Mouse (Mus musculus): Measurements from ENCODE around the gene Tmem256.

The Tmem256 gene

GRCm38 (mm10) chr11:69803786-69804651 lies 34.3 kb upstream of the Tmem256 start:
- ChIA-PET POLR2A (interaction anchor here (0.7 to 12.8 kb wide), 57 partner anchors 9 to 240 kb away, joined by 3 to 168 read pairs (median 7); partner anchors contain the start of genes Chrnb1 (in 3 of the 4), Nlgn2 (in 2 of the 4), Polr2a (in 2 of the 4) and Tmem256 (in 2 of the 4)), CTCF (interaction anchor here in 3 of 4 experiments (0.5 to 4.2 kb wide), 18 partner anchors 10 to 223 kb away, joined by 3 to 27 read pairs (median 4); partner anchors contain the start of genes Tmem95 (in 2 of the 3), Gm39566 (in 1 of the 3), Nlgn2 (in 1 of the 3) and Polr2a (in 1 of the 3))

GRCm38 (mm10) chr11:69804652-69804940 lies 33.7 kb upstream of the Tmem256 start:
- ChIA-PET POLR2A (interaction anchor here (0.7 to 12.8 kb wide), 37 partner anchors 9 to 228 kb away, joined by 3 to 168 read pairs (median 5); partner anchors contain the start of genes Chrnb1 (in 2 of the 4), Nlgn2 (in 2 of the 4), Polr2a (in 2 of the 4) and Tmem256 (in 2 of the 4)), CTCF (interaction anchor here in 2 of 4 experiments (1.0 to 4.2 kb wide), 8 partner anchors 19 to 144 kb away, joined by 3 to 27 read pairs (median 10); partner anchors contain the start of genes Tmem95 (in 2 of the 2) and Slc2a4 (in 1 of the 2))

GRCm38 (mm10) chr11:69804972-69805909 lies 33.1 kb upstream of the Tmem256 start, which contains the start of gene Tmem102:
TSS of gene Tmem102 (minus strand) at chr11:69805624.
- CTCF ChIA-PET: interaction anchor here (0.5 to 4.2 kb wide), 33 partner anchors 10 to 627 kb away, joined by 3 to 27 read pairs (median 4); partner anchors contain the start of genes Tmem95 (in 2 of the 4), Gm39566 (in 1 of the 4), Kctd11 (in 1 of the 4) and Tnk1 (in 1 of the 4)
- POLR2A ChIA-PET: interaction anchor here (0.7 to 12.8 kb wide), 63 partner anchors 8 to 228 kb away, joined by 3 to 168 read pairs (median 4); partner anchors contain the start of genes Nlgn2 (in 3 of the 4), Tmem256 (in 3 of the 4), 2810408A11Rik (in 2 of the 4) and Chrnb1 (in 2 of the 4)

DNA sequence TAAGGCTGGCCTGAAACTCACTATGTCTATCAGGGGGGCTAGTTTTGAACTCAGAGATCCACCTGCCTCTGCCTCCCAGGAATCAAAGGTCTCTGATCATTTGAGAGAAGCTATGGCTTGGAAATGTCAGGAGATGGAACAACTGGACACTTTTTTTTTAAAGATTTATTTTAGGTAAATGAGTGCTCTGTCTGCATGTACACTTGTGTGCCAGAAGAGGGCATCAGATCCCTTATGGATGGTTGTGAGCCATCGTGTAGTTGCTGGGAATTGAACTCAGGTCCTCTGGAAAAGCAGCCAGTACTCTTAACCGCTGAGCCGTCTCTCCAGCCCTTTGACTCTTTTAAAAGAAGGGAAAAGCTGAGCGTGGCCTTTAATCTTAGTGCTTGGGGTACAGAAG lies 31.9 kb upstream of the Tmem256 start:
- CTCF ChIA-PET: interaction anchor here (0.6 to 4.2 kb wide), 25 partner anchors 10 to 215 kb away, joined by 3 to 27 read pairs (median 4); partner anchors contain the start of genes Tmem95 (in 2 of the 4), Kctd11 (in 1 of the 4), Tmem256 (in 1 of the 4) and Tnk1 (in 1 of the 4)
- POLR2A ChIA-PET: interaction anchor here in 3 of 4 experiments (0.7 to 12.8 kb wide), 39 partner anchors 8 to 191 kb away, joined by 3 to 168 read pairs (median 6); partner anchors contain the start of genes 2810408A11Rik (in 2 of the 3), Chrnb1 (in 2 of the 3), Gm39566 (in 2 of the 3) and Neurl4 (in 2 of the 3)

DNA sequence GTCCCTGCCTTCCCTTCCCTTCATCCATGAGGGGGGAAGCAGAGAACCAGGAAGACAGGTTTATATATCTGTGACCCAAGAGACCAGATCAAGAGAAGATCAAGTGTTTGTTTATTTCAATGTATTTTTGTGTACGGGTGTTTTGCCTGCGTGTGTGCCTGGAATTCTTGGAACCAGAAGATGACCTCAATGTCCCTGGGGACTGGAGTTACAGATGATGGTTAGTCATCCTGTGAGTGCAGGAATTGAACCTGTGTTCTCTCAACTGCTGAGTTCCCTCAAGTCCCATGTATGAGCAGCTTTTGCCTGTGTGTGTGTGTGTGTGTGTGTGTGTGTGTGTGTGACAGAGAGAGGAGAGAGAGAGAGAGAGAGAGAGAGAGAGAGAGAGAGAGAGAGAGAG lies 30.7 kb upstream of the Tmem256 start:
- CTCF ChIA-PET: no interaction called here
- POLR2A ChIA-PET: interaction anchor here in 2 of 4 experiments (0.6 to 12.8 kb wide), 5 partner anchors 9 to 69 kb away, joined by 3 to 168 read pairs (median 27); partner anchors contain the start of genes Polr2a (in 1 of the 2), Slc35g3 (in 1 of the 2) and Tmem95 (in 1 of the 2)

- ChIA-PET CTCF (interaction anchor here in 3 of 4 experiments (0.8 to 2.2 kb wide), 6 partner anchors 67 to 139 kb away, joined by 3 to 12 read pairs (median 4); partner anchors contain the start of gene Tmem95 (in 2 of the 3)), POLR2A (interaction anchor here in 3 of 4 experiments (0.6 to 3.2 kb wide), 24 partner anchors 9 to 485 kb away, joined by 3 to 17 read pairs (median 4); partner anchors contain the start of genes Nlgn2 (in 2 of the 3), Tmem256 (in 2 of the 3), Fgf11 (in 1 of the 3) and Slc2a4 (in 1 of the 3))
Measured at GRCm38 (mm10) chr11:69810280-69810679, 28.0 kb upstream of the Tmem256 start.

DNA sequence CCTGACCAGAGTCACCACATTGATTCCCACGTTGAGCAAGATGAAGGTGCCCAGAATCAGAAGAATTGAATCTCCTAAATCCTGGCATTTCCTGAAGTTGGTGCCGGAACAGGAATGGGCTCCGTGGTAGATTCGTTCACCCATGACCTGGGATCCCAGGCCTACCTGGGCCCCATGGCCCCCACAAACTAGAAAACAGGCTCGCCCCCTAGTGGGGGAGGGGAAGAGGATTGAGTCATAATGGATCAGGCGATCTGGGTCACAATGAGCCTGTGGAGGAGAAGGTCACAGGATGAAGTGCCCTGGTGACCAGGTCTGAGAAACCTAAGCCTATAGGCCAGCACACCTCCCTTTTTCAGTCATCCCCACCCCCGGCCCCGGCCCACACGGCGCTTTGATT lies 23.2 kb upstream of the Tmem256 start, which contains the start of gene Gm39566:
Gene Gm39566 (minus strand): TSS at position 144 of the 400 bp plus-strand sequence.
- ChIA-PET POLR2A (interaction anchor here in 2 of 4 experiments (0.7 to 5.4 kb wide), 16 partner anchors 8 to 56 kb away, joined by 3 to 54 read pairs (median 6); partner anchors contain the start of genes Nlgn2 (in 2 of the 2), Tmem102 (in 2 of the 2), Tmem256 (in 2 of the 2) and Fgf11 (in 1 of the 2)), CTCF (interaction anchor here in 2 of 4 experiments (0.8 to 1.9 kb wide), 5 partner anchors 10 to 96 kb away, joined by 3 to 8 read pairs (median 4); partner anchors contain the start of genes Tmem102 (in 1 of the 2) and Tmem95 (in 1 of the 2))

GRCm38 (mm10) chr11:69816520-69816919 lies 21.8 kb upstream of the Tmem256 start:
- POLR2A ChIA-PET: interaction anchor here (0.7 to 5.4 kb wide), 38 partner anchors 8 to 405 kb away, joined by 3 to 54 read pairs (median 4); partner anchors contain the start of genes Nlgn2 (in 2 of the 4), Tmem102 (in 2 of the 4), Tmem256 (in 2 of the 4) and 2810408A11Rik (in 1 of the 4)
- CTCF ChIA-PET: interaction anchor here in 3 of 4 experiments (0.6 to 2.0 kb wide), 10 partner anchors 10 to 251 kb away, joined by 3 to 11 read pairs (median 3); partner anchors contain the start of genes Tmem102 (in 2 of the 3) and Tmem256 (in 1 of the 3)

GRCm38 (mm10) chr11:69818365-69818764 lies 19.9 kb upstream of the Tmem256 start, which contains the start of gene Spem2:
TSS of gene Spem2 (minus strand) at chr11:69818465.
- ChIA-PET CTCF (no interaction called here), POLR2A (interaction anchor here in 2 of 4 experiments (1.5 to 5.4 kb wide), 3 partner anchors 13 to 34 kb away, joined by 3 to 54 read pairs (median 23); partner anchors contain the start of genes Tmem102 (in 2 of the 2) and Fgf11 (in 1 of the 2))

DNA sequence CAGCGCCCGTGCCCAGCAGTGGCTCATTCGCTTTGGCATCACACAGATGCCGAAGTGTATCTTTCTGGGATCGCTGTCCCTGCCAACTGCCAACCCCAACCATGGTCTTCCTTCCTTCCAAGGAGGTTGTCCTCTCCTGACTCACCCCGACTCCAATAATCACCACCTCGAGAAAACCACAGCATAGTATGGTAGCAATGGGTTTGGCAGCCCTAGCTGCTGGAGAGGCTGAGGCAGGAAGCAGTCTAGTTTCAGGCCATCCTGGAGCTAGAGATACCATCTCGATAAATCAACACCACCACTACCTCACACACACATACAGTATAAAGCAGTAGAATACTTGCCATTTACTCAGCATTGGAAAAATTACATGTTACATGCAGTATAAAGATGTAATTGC lies 19.4 kb upstream of the Tmem256 start:
- POLR2A ChIA-PET: interaction anchor here in 1 of 4 experiments (0.7 to 1.5 kb wide), 2 partner anchors 9 to 34 kb away, joined by 3 read pairs; no protein-coding TSS in a partner anchor
- CTCF ChIA-PET: interaction anchor here in 1 of 4 experiments (1.3 kb wide), 1 partner anchor 19 kb away, joined by 4 read pairs; the partner anchor contains the start of genes Nlgn2 and Tmem256

DNA sequence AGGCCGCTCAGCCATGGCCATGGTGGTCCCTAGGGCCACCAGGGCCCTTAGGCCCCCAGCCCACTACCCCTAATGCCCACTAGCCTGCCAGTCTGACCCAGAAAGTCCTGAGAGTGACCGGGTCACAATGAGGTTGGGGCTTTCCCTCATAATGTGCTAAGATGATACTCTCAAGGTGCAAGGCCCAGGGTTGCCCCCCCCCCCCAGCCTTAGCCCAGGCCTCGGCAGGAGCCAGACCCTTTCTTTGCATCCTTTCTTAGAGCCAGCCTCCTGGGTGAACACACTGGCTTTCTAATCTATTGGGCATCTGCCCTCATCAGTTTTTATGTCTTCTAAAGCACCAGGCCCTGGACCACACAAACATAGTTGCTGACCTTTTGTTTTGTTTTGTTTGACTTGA lies 16.2 kb upstream of the Tmem256 start, which contains the start of gene Spem1:
Gene Spem1 (minus strand): TSS at position 101 of the 400 bp plus-strand sequence.
- ChIA-PET CTCF (no interaction called here), POLR2A (interaction anchor here in 2 of 4 experiments (0.5 to 1.3 kb wide), 4 partner anchors 12 to 195 kb away, joined by 3 to 5 read pairs (median 3); partner anchors contain the start of genes Dlg4 (in 1 of the 2), Nlgn2 (in 1 of the 2) and Tmem256 (in 1 of the 2))

DNA sequence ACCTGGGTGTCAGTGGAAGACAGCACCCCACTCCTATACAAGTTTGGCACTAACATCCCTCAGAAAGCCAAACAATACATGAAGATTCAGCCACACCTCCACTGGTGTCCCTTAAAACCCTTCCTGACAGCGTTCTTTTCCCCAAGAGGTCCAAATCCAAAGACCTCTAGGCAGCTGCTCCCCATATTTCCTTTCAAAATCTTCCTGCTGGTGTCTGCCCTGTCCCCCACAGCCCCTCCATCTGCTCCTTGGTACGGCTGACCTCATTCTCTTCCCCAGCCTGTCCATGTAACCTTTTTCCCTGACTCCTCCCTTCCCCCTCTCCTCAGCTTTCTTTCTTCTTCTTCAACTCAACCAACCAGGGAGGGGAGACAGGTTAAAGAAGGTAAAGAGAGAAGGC lies 14.9 kb upstream of the Tmem256 start:
- ChIA-PET POLR2A (interaction anchor here in 2 of 4 experiments (0.6 to 1.2 kb wide), 3 partner anchors 8 to 18 kb away, joined by 3 read pairs; partner anchors contain the start of genes Gm39566 (in 1 of the 2) and Tmem102 (in 1 of the 2)), CTCF (interaction anchor here in 1 of 4 experiments (0.6 kb wide), 1 partner anchor 702 kb away, joined by 3 read pairs; no protein-coding TSS in a partner anchor)

- ChIA-PET POLR2A (interaction anchor here in 3 of 4 experiments (0.7 to 2.0 kb wide), 20 partner anchors 9 to 92 kb away, joined by 3 to 14 read pairs (median 4); partner anchors contain the start of genes Tmem256 (in 3 of the 3), Nlgn2 (in 2 of the 3) and Tmem102 (in 2 of the 3)), CTCF (interaction anchor here in 2 of 4 experiments (0.6 to 1.2 kb wide), 4 partner anchors 9 to 238 kb away, joined by 3 to 6 read pairs (median 4); partner anchors contain the start of genes Nlgn2 (in 1 of the 2) and Tmem256 (in 1 of the 2))
Measured at GRCm38 (mm10) chr11:69828832-69829231, 9.5 kb upstream of the Tmem256 start.

DNA sequence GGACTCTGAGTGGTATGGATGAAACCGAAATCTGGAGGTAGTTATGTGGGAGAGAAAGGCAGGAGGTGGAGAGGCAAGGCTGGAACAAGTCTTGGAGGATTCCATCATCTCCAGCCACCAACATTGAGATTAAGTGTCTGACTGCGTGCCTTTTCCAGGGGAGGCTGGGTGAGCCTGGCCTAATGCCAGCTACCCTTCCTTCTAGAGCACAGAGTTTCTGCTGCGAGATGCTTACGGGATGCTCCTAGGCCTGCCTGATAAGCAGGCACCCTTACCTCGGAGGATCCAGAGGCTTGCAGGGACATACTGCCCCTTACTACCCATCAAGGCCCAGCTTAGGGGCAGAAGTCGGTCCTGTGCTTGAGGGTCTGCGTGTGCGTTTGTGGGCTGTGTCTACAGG lies 4.8 kb upstream of the Tmem256 start:
- POLR2A ChIA-PET: interaction anchor here (0.7 to 2.8 kb wide), 35 partner anchors 8 to 168 kb away, joined by 3 to 14 read pairs (median 4); partner anchors contain the start of genes Tmem102 (in 2 of the 4), 2810408A11Rik (in 1 of the 4), Cd68 (in 1 of the 4) and Eif5a (in 1 of the 4)
- CTCF ChIA-PET: interaction anchor here in 1 of 4 experiments (1.1 kb wide), 1 partner anchor 28 kb away, joined by 3 read pairs; the partner anchor contains the start of gene Tmem102

GRCm38 (mm10) chr11:69834001-69834549 lies 4.2 kb upstream of the Tmem256 start:
- POLR2A ChIA-PET: interaction anchor here in 3 of 4 experiments (0.7 to 2.8 kb wide), 32 partner anchors 8 to 168 kb away, joined by 3 to 14 read pairs (median 4); partner anchors contain the start of genes Tmem102 (in 2 of the 3), 2810408A11Rik (in 1 of the 3), Cd68 (in 1 of the 3) and Fgf11 (in 1 of the 3)
- CTCF ChIA-PET: interaction anchor here in 1 of 4 experiments (1.1 kb wide), 1 partner anchor 28 kb away, joined by 3 read pairs; the partner anchor contains the start of gene Tmem102
